8 mouse cellular contexts compared by ENCODE assay signal in genomic region chr13:21914599-21914998, GRCm38 (mm10). TPM values are rescaled to one million over a fixed set of nuclear protein-coding genes. Genes with fewer than 3 reads are reported as not detected.
DNase-seq lines count a peak whose midpoint lies in the region; ATAC-seq and TF ChIP-seq lines count a peak whose summit lies in the region.

No protein-coding gene starts in this region.

- TF ChIP-seq POLR2A in lung, adult 2 months (IDR thresholded peaks at IDR 0.05; ENCODE audit: borderline replicate concordance, extremely low read depth, low read depth, low read length): no peak

- no peaks in the 10 kb centered on the region for H3K4me1 ChIP-seq in lung, adult 2 months (ENCODE audit: control insufficient read depth, insufficient read depth, low read length)

- WGBS in lung, adult 2 months: 18% methylated on average over 14 of the region's 14 CpGs

- no peak for ATAC-seq in CD4-positive, CD25-positive, alpha-beta regulatory T cell, adult 4 months
- ATAC-seq in neutrophil, adult 5-6 weeks (ENCODE audit: extremely low read depth, insufficient number of reproducible peaks, low FRiP score, poor library complexity, severe bottlenecking): peak; percentile 33; the same call in 1 of the 2 replicates

- peak overlapping the region; percentile 6 for H3K4me3 ChIP-seq in lung, adult 2 months (replicated peaks; ENCODE audit: extremely low read depth, low read depth, low read length)

- no peak for TF ChIP-seq CTCF in lung, adult 2 months (IDR thresholded peaks at IDR 0.05; ENCODE audit: insufficient read depth, low read length)

- peak; percentile 15 for DNase-seq in CD4-positive, CD25-positive, alpha-beta regulatory T cell, adult 2 months (ENCODE audit: low read depth, low spot score)
- DNase-seq in urinary bladder, postnatal 14 days (ENCODE audit: low spot score): peak; percentile 11
- DNase-seq in urinary bladder, postnatal 4 days (ENCODE audit: low spot score in 2 of 2): no peak
- peak; percentile 79 for DNase-seq in heart, adult 8-10 months (ENCODE audit: low spot score)
- peak; percentile 33 for DNase-seq in kidney, adult 18-20 months
- no peak for DNase-seq in lung, adult 2 months

RNA-seq across cellular contexts. Expression of gene Zfp184, which starts 30.3 kb away (rescaled TPM):
- under 1 TPM in 1 of 2 experiments, not detected in 1; 0.37 TPM for polyA plus RNA-seq in CD4-positive, CD25-positive, alpha-beta regulatory T cell, adult 4 months (2017; shearing (Covaris generic))
- total RNA-seq in heart, adult 8-10 months (2022): 1 to 10 TPM in 1 of 4 experiments, under 1 TPM in 3; 0.46 to 1.0 (median 0.83) TPM
- polyA plus RNA-seq in lung, adult 2 months (2012; rRNA removed): 0.53 and 0.60 TPM in 2 replicates
- 0.49 and 2.6 TPM in 2 replicates for total RNA-seq in neutrophil, adult 5-6 weeks (2017)

Comparison
In these comparisons a context has a peak if more than half of its experiments do, and no peak if none do; other contexts are left out.
1. DNase-seq: peak in CD4-positive, CD25-positive, alpha-beta regulatory T cell, adult 2 months (single experiment), urinary bladder, postnatal 14 days (single experiment), heart, adult 8-10 months (single experiment) and kidney, adult 18-20 months (single experiment); none in urinary bladder, postnatal 4 days (0 of 2) and lung, adult 2 months (single experiment).